Mouse (Mus musculus) B cell, adult 67 days (primary cell): Measurements from ENCODE around the gene Ids. TPM values are rescaled to one million over a fixed set of nuclear protein-coding genes. Genes with fewer than 3 reads are reported as not detected.

Experiments
- total RNA-seq, 2 experiments: library from RNA; stranded (reverse); gene quantifications; 4 replicates each; pipeline ENCODE4 v1.2.4; 2023

Ids gene
- total RNA-seq = 10 to 100 TPM; 28.4 to 28.8 TPM

GRCm38 (mm10) chrX:70364661-70365613 is at the start of gene Ids:
Gene Ids (minus strand): TSS chrX:70365084.

GRCm38 (mm10) chrX:70385276-70385961 is 20.5 kb upstream of the Ids start, which contains the start of gene 1110012L19Rik:
Gene 1110012L19Rik (plus strand): TSS chrX:70385877.

Other genes with a start within 250 kb of the Ids start
- 10 to 100 TPM; 11.9 to 12.0 TPM for gene 1110012L19Rik, start 20.8 kb upstream of the Ids start, total RNA-seq
- gene Tmem185a, start 112.1 kb upstream of the Ids start, total RNA-seq = 10 to 100 TPM; 24.2 to 25.8 TPM